Mouse (Mus musculus): ENCODE measurements around the gene Dolpp1. TPM values are rescaled to one million over a fixed set of nuclear protein-coding genes. Genes with fewer than 3 reads are reported as not detected.

Dolpp1 gene
- 16.8 and 20.8 TPM in 2 replicates for polyA plus RNA-seq (2014; fragmentation: Nextera tagmentation; extraction: Ambion mirVana)

DNA sequence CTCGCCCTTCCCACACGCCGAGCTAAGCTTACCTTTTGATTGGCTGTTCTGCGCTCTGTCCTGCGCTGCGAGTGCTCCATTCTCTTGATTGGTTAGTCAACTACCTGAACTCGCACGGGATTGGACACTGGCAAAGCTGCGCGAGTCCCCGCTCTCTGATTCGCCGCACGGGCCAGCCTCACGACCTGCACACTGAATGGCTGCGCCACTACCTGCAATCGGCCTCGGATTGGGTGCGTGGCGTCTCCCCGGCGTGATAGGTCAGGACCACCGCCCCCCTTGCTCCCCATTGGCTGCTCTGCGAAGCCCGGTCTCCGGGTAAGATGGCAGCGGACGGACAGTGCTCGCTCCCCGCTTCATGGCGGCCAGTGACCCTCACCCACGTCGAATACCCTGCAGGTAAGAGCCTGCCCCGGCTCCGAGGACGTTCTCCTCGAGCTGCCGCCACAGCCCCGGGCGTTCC, at the start of gene Dolpp1:
Gene Dolpp1 (plus strand): TSS at position 141 of the 463 bp plus-strand sequence.
- H3K4me1 ChIP-seq (ENCODE audit: control insufficient read depth in 2 of 2, insufficient read depth in 2 of 2, low read length in 2 of 2): peaks cover 5 to 14% of the 10 kb centered on the region in 2 experiments
- peak within 1 kb of the TSS; percentile 88 to 91 for H3K4me3 ChIP-seq (ENCODE audit: control insufficient read depth in 1 of 2, insufficient read depth in 1 of 2, low read depth in 1 of 2, low read length in 2 of 2)
- WGBS: under 1% methylated on average over 40 of the region's 40 CpGs
- ATAC-seq (ENCODE audit: insufficient number of reproducible peaks, insufficient read depth, low FRiP score, low read depth): peak; percentile 96
- H3K9ac ChIP-seq (ENCODE audit: low read length): peak within 1 kb of the TSS; percentile 83
- peak within 1 kb of the TSS; percentile 77 to 89 for H3K27ac ChIP-seq (replicated peaks in 1 of 2; ENCODE audit: control insufficient read depth in 1 of 2, insufficient read depth in 1 of 2, low read depth in 2 of 2, low read length in 2 of 2)
- H3K4me2 ChIP-seq (ENCODE audit: low read length): peak within 1 kb of the TSS; percentile 92
- no peaks in the 10 kb centered on the region for H3K9me3 ChIP-seq (ENCODE audit: control insufficient read depth, low read length)
- H3K27me3 ChIP-seq (ENCODE audit: control insufficient read depth, insufficient read depth, low read length): no peaks in the 10 kb centered on the region
- H3K36me3 ChIP-seq (ENCODE audit: control insufficient read depth, insufficient read depth, low read length): peaks cover 23% of the 10 kb centered on the region

DNA sequence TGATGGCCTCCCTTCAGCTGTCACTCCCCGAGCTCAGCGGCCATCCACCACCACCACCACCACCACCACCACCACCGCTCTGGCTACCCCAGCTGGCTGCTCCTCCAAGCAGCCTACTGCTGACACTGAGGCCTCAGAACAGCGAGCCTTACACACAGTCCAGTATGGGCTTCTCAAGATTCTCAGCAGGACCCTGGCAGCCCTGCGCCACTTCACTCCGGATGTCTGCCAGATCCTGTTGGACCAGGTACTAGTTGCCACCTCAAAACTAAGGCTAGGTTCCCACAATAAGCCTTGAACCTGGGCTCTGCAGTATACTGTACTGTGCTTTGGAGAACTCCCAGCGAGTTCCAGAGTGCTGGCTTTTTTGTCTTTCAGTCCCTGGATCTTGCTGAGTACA, 49.5 kb upstream of the Dolpp1 start:
- Histone ChIP-seq H3K27ac (replicated peaks in 1 of 2; ENCODE audit: control insufficient read depth in 1 of 2, insufficient read depth in 1 of 2, low read depth in 2 of 2, low read length in 2 of 2) (0 out of 4 replicates have a peak overlapping the region, but pooled peaks of 1 of the 2 experiments have one; percentile 71), H3K27me3 (ENCODE audit: control insufficient read depth, insufficient read depth, low read length) (no peaks in the 10 kb centered on the region), H3K4me1 (ENCODE audit: control insufficient read depth in 2 of 2, insufficient read depth in 2 of 2, low read length in 2 of 2) (peaks cover 13 to 17% of the 10 kb centered on the region in 2 experiments), H3K9me3 (ENCODE audit: control insufficient read depth, low read length) (no peaks in the 10 kb centered on the region), H3K9ac (ENCODE audit: low read length) (no peak overlapping the region), H3K36me3 (ENCODE audit: control insufficient read depth, insufficient read depth, low read length) (peaks cover 99% of the 10 kb centered on the region), H3K4me3 (ENCODE audit: control insufficient read depth in 1 of 2, insufficient read depth in 1 of 2, low read depth in 1 of 2, low read length in 2 of 2) (no peak overlapping the region), H3K4me2 (ENCODE audit: low read length) (no peak overlapping the region)
- ATAC-seq (ENCODE audit: insufficient number of reproducible peaks, insufficient read depth, low FRiP score, low read depth): no peak
- 90% methylated on average over 7 of the region's 7 CpGs for WGBS

DNA sequence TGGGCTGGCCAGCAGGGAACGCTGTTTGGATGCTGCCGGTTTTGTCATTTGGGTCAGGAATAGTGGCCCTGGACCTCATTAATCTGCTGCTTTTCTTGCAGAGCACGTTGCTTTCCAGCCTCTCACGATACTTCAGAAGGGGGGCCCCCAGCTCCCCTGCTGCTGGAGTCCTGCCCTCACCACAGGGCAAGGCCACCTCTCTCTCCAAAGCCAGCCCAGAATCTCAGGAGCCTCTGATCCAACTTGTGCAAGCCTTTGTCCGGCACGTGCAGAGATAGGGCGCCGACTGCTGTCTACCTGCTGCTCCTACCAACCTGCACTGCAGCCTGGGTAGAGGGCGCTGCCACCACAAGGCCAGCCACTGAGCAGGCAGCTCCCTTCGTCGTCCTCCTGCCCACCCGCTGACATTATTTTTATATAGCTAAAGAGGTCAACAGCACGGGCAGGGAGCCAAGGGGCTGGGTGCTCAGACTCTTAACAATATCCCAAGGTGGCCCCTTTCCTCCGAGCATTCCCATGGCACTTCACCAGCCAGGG, 48.4 kb upstream of the Dolpp1 start:
- H3K4me2 ChIP-seq (ENCODE audit: low read length): no peak overlapping the region
- ATAC-seq (ENCODE audit: insufficient number of reproducible peaks, insufficient read depth, low FRiP score, low read depth): peak; percentile 66
- H3K9ac ChIP-seq (ENCODE audit: low read length): peak overlapping the region; percentile 32
- 42% methylated on average over 14 of the region's 14 CpGs for WGBS
- peaks cover 13 to 17% of the 10 kb centered on the region in 2 experiments for H3K4me1 ChIP-seq (ENCODE audit: control insufficient read depth in 2 of 2, insufficient read depth in 2 of 2, low read length in 2 of 2)
- no peaks in the 10 kb centered on the region for H3K27me3 ChIP-seq (ENCODE audit: control insufficient read depth, insufficient read depth, low read length)
- H3K4me3 ChIP-seq (ENCODE audit: control insufficient read depth in 1 of 2, insufficient read depth in 1 of 2, low read depth in 1 of 2, low read length in 2 of 2): no peak overlapping the region
- H3K27ac ChIP-seq (replicated peaks in 1 of 2; ENCODE audit: control insufficient read depth in 1 of 2, insufficient read depth in 1 of 2, low read depth in 2 of 2, low read length in 2 of 2): peak overlapping the region; percentile 71 to 82
- H3K9me3 ChIP-seq (ENCODE audit: control insufficient read depth, low read length): no peaks in the 10 kb centered on the region
- peaks cover 99% of the 10 kb centered on the region for H3K36me3 ChIP-seq (ENCODE audit: control insufficient read depth, insufficient read depth, low read length)

DNA sequence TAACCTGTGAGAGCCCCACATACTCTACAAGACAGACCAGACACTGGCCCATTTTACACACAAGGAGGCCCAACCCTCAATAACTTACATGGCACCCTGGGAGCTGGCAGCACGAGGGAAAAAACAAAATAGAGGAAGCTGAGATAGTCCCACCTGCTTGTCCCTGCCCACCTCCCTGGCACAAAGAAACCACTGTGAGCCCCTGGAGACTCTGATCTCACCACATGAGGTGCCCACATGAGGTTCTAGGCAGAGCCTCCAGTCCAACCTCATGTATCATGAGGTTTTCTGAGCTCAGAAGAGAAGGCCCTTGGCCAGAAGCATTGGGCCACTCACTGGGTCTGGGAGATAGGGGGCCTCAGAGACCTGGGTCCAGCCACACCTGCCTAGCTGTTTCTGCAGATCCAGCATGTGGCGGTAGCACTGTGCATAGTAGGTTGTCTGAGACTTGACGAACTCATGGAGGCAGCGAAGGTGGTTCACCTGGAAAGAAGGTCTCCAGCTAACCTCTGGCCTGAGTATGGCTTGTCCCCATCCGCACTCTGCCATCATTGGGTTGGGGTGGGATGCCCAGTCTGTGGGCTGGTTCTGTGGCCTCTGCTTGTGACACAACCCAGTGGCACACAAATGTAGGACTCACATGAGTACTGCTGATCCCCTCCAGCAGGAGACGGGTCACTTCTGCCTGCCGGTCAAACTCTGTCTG, 45.9 kb upstream of the Dolpp1 start:
- no peak for ATAC-seq (ENCODE audit: insufficient number of reproducible peaks, insufficient read depth, low FRiP score, low read depth)
- WGBS: 89% methylated on average over 7 of the region's 7 CpGs

DNA sequence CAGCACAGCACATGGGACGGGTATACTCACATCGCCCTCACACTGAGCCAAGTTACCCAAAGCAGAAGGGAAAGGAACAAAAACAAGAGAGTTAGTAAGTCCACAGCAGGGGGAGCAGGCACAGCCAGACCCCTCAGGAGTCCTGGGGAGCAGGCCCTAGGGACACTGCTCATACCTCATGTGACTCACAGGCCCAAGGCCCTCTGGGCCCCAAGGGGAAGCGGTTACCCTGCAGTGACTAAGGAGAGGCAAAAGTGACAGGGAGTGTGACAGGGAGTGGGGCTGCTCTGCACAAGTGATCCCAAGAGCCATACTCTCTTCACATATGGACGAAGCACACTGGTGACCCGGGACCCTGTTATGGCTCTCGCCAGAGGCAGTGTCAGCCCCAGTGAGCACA, 42.9 kb upstream of the Dolpp1 start:
- Histone ChIP-seq H3K9ac (ENCODE audit: low read length) (no peak overlapping the region), H3K27ac (replicated peaks in 1 of 2; ENCODE audit: control insufficient read depth in 1 of 2, insufficient read depth in 1 of 2, low read depth in 2 of 2, low read length in 2 of 2) (no peak overlapping the region), H3K4me3 (ENCODE audit: control insufficient read depth in 1 of 2, insufficient read depth in 1 of 2, low read depth in 1 of 2, low read length in 2 of 2) (no peak overlapping the region), H3K4me2 (ENCODE audit: low read length) (no peak overlapping the region), H3K4me1 (ENCODE audit: control insufficient read depth in 2 of 2, insufficient read depth in 2 of 2, low read length in 2 of 2) (peaks cover 6 to 8% of the 10 kb centered on the region in 2 experiments; a peak in 3 of 4 replicates), H3K36me3 (ENCODE audit: control insufficient read depth, insufficient read depth, low read length) (peaks cover 91% of the 10 kb centered on the region), H3K27me3 (ENCODE audit: control insufficient read depth, insufficient read depth, low read length) (no peaks in the 10 kb centered on the region), H3K9me3 (ENCODE audit: control insufficient read depth, low read length) (no peaks in the 10 kb centered on the region)
- ATAC-seq (ENCODE audit: insufficient number of reproducible peaks, insufficient read depth, low FRiP score, low read depth): no peak
- 88% methylated on average over 6 of the region's 6 CpGs for WGBS

More for the DNA sequence above, 45.9 kb upstream of the Dolpp1 start:
- H3K36me3 ChIP-seq (ENCODE audit: control insufficient read depth, insufficient read depth, low read length): peaks cover 99% of the 10 kb centered on the region
- peaks cover 13 to 17% of the 10 kb centered on the region in 2 experiments for H3K4me1 ChIP-seq (ENCODE audit: control insufficient read depth in 2 of 2, insufficient read depth in 2 of 2, low read length in 2 of 2)
- no peaks in the 10 kb centered on the region for H3K27me3 ChIP-seq (ENCODE audit: control insufficient read depth, insufficient read depth, low read length)
- no peaks in the 10 kb centered on the region for H3K9me3 ChIP-seq (ENCODE audit: control insufficient read depth, low read length)
- no peak overlapping the region for H3K4me3 ChIP-seq (ENCODE audit: control insufficient read depth in 1 of 2, insufficient read depth in 1 of 2, low read depth in 1 of 2, low read length in 2 of 2)
- H3K4me2 ChIP-seq (ENCODE audit: low read length): no peak overlapping the region
- no peak overlapping the region for H3K9ac ChIP-seq (ENCODE audit: low read length)
- no peak overlapping the region for H3K27ac ChIP-seq (replicated peaks in 1 of 2; ENCODE audit: control insufficient read depth in 1 of 2, insufficient read depth in 1 of 2, low read depth in 2 of 2, low read length in 2 of 2)

DNA sequence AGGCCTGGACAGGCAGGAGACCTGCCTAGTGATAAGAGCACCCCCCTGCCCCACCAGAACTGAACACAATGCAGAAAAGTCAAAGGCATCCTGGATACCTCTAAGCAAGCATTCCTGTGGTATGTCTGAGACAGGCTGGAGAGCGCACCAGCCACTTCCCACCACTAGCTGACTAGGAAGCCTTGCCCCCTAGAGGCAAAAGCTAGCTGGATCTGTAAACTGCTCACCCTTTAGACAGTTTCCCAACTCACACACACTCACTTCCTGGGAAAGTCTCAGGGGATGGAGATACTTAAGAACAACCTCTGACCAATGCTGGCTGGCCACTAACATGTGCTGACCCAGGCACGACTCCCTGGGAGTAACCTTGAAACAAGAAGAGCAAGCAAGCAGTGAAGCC, 40.9 kb upstream of the Dolpp1 start:
- no peak for ATAC-seq (ENCODE audit: insufficient number of reproducible peaks, insufficient read depth, low FRiP score, low read depth)
- WGBS: 59% methylated on average over 2 of the region's 2 CpGs
- peaks cover 0 to 8% of the 10 kb centered on the region in 2 experiments; a peak in 3 of 4 replicates for H3K4me1 ChIP-seq (ENCODE audit: control insufficient read depth in 2 of 2, insufficient read depth in 2 of 2, low read length in 2 of 2)
- peaks cover 85% of the 10 kb centered on the region for H3K36me3 ChIP-seq (ENCODE audit: control insufficient read depth, insufficient read depth, low read length)
- no peaks in the 10 kb centered on the region for H3K27me3 ChIP-seq (ENCODE audit: control insufficient read depth, insufficient read depth, low read length)
- no peak overlapping the region for H3K4me3 ChIP-seq (ENCODE audit: control insufficient read depth in 1 of 2, insufficient read depth in 1 of 2, low read depth in 1 of 2, low read length in 2 of 2)
- H3K9me3 ChIP-seq (ENCODE audit: control insufficient read depth, low read length): no peaks in the 10 kb centered on the region
- no peak overlapping the region for H3K9ac ChIP-seq (ENCODE audit: low read length)
- no peak overlapping the region for H3K4me2 ChIP-seq (ENCODE audit: low read length)
- no peak overlapping the region for H3K27ac ChIP-seq (replicated peaks in 1 of 2; ENCODE audit: control insufficient read depth in 1 of 2, insufficient read depth in 1 of 2, low read depth in 2 of 2, low read length in 2 of 2)

DNA sequence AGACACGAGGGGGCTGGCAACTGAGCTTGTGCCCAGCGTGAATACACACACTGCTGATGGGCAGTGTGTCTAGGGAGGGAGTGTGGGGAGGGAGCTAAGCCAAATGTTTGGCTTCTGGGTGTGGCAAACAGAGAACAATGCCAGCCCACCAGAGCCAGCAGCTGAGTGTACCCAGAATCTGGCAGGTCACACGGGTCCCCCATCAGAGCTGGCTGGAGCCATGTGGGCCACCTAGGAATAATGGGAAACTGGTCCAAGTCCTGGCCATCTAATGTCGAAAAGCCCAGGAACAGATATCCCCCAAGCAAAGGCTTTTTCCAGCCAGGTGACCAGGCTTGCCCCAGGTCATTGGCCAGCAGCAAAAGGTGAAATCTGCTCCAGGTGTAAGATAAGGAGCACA, 36.2 kb upstream of the Dolpp1 start:
- no peak for ATAC-seq (ENCODE audit: insufficient number of reproducible peaks, insufficient read depth, low FRiP score, low read depth)
- Histone ChIP-seq H3K27me3 (ENCODE audit: control insufficient read depth, insufficient read depth, low read length) (no peaks in the 10 kb centered on the region), H3K9me3 (ENCODE audit: control insufficient read depth, low read length) (no peaks in the 10 kb centered on the region), H3K4me1 (ENCODE audit: control insufficient read depth in 2 of 2, insufficient read depth in 2 of 2, low read length in 2 of 2) (peaks cover 21 to 33% of the 10 kb centered on the region in 2 experiments), H3K36me3 (ENCODE audit: control insufficient read depth, insufficient read depth, low read length) (peaks cover 38% of the 10 kb centered on the region), H3K4me3 (ENCODE audit: control insufficient read depth in 1 of 2, insufficient read depth in 1 of 2, low read depth in 1 of 2, low read length in 2 of 2) (no peak overlapping the region), H3K9ac (ENCODE audit: low read length) (0 out of 2 replicates have a peak overlapping the region, but pooled peaks have one; percentile 77), H3K4me2 (ENCODE audit: low read length) (no peak overlapping the region), H3K27ac (replicated peaks in 1 of 2; ENCODE audit: control insufficient read depth in 1 of 2, insufficient read depth in 1 of 2, low read depth in 2 of 2, low read length in 2 of 2) (no peak overlapping the region)
- 59% methylated on average over 4 of the region's 4 CpGs for WGBS

Measured in heart, embryonic 14.5 days (tissue).